Mouse (Mus musculus) limb, embryonic 14.5 days (tissue): ENCODE measurements at regions not wholly inside any gene's neighbourhood (a gene's known extent, or its start where the extent isn't known, plus 50 kb on each side); places are given as distances from the start of the nearest gene placed in this dataset.

Experiments
- ATAC-seq: fragments of 200-750 bp; cut with Nextera tagmentation; 2 replicates; pipeline ENCODE4 v1.8.0; 2017; ENCODE audit warnings: low read depth, moderate number of reproducible peaks, moderate TSS enrichment; ENCODE audit not compliant: low FRiP score
- DNase-seq: peaks from one replicate; pipeline ENCODE4 v3.0.0-alpha.2; 2015; ENCODE audit warnings: low spot score
- H3K27ac ChIP-seq: fragments of 300-500 bp; sonication (generic); replicated peaks from 2 replicates; pipeline ENCODE4 v1.5.1; 2014; ENCODE audit warnings: low read depth, mild to moderate bottlenecking, low read length, moderate library complexity, mixed read lengths
- H3K27me3 ChIP-seq: fragments of 300-500 bp; sonication (generic); 2 replicates; pipeline ENCODE4 v1.6.1; 2014; ENCODE audit warnings: low read length, mixed read lengths; ENCODE audit not compliant: control insufficient read depth, insufficient read depth
- H3K36me3 ChIP-seq: fragments of 300-500 bp; sonication (generic); 2 replicates; pipeline ENCODE4 v1.6.1; 2014; ENCODE audit warnings: mild to moderate bottlenecking, low read length, moderate library complexity, mixed read lengths; ENCODE audit not compliant: control insufficient read depth, insufficient read depth
- H3K4me1 ChIP-seq: fragments of 300-500 bp; sonication (generic); 2 replicates; pipeline ENCODE4 v1.6.1; 2014; ENCODE audit warnings: antibody characterized with exemption, low read length, mixed read lengths; ENCODE audit not compliant: control insufficient read depth, insufficient read depth
- H3K4me2 ChIP-seq: fragments of 300-500 bp; sonication (generic); replicated peaks from 2 replicates; pipeline ENCODE4 v1.6.1; 2014; ENCODE audit warnings: low read depth, mild to moderate bottlenecking, low read length, moderate library complexity; ENCODE audit not compliant: severe bottlenecking
- H3K4me3 ChIP-seq: fragments of 300-500 bp; sonication (generic); replicated peaks from 2 replicates; pipeline ENCODE4 v1.5.1; 2014; ENCODE audit warnings: low read length
- H3K9ac ChIP-seq: fragments of 300-500 bp; sonication (generic); 2 replicates; pipeline ENCODE4 v1.6.1; 2014; ENCODE audit warnings: mild to moderate bottlenecking, low read depth, low read length, moderate library complexity; ENCODE audit not compliant: severe bottlenecking
- H3K9me3 ChIP-seq: fragments of 300-500 bp; sonication (generic); 2 replicates; pipeline ENCODE4 v1.6.1; 2016; ENCODE audit warnings: low read length; ENCODE audit not compliant: control insufficient read depth
- POLR2A ChIP-seq: fragments of 200-500 bp; IDR thresholded peaks from 2 replicates; pipeline ENCODE4 v1.8.0; 2012; ENCODE audit warnings: inconsistent platforms, mild to moderate bottlenecking, moderate library complexity, borderline replicate concordance; ENCODE audit not compliant: insufficient read depth, insufficient read length; ENCODE audit errors: extremely low read depth
- WGBS: fragments of 180-500 bp; shearing (Covaris S2); extraction: QIAGEN DNeasy Blood & Tissue Kit; methylation state at CpG from one replicate; pipeline ENCODE4 v1.1.7; 2014; 5-methylcytosine and 5-hydroxymethylcytosine counted together

DNA sequence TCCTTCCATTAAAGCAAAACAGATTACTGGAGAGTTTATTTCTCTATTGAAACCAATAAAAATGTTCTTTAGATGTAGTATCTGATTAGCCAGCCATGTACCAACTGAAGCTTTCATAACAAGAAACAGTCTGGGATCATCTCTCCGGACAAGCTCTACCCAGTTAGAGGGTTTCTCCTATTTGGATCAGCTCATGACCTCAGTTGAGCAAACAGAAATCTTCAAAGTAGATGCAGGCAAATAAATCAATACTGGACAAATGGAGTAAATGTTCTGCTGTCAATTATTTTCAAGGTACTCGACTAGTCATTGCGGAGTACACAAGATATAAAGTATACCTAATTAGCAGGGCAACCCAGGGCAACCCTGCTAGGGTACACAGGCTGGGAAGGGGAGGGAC lies 67.4 kb downstream of the Avpr1a start:
- no peak for TF ChIP-seq POLR2A
- H3K4me1 ChIP-seq, result no peaks in the 10 kb centered on the region
- H3K9me3 ChIP-seq, result peaks cover 6% of the 10 kb centered on the region; the same call in 1 of the 2 replicates
- H3K36me3 ChIP-seq, result no peaks in the 10 kb centered on the region
- ATAC-seq, result no peak
- 67% methylated on average over 3 of the region's 3 CpGs for WGBS
- no peak overlapping the region for H3K4me2 ChIP-seq
- H3K27me3 ChIP-seq, result no peaks in the 10 kb centered on the region
- no peak overlapping the region for H3K9ac ChIP-seq
- H3K4me3 ChIP-seq, result no peak overlapping the region
- H3K27ac ChIP-seq, result no peak overlapping the region
- DNase-seq, result no peak

DNA sequence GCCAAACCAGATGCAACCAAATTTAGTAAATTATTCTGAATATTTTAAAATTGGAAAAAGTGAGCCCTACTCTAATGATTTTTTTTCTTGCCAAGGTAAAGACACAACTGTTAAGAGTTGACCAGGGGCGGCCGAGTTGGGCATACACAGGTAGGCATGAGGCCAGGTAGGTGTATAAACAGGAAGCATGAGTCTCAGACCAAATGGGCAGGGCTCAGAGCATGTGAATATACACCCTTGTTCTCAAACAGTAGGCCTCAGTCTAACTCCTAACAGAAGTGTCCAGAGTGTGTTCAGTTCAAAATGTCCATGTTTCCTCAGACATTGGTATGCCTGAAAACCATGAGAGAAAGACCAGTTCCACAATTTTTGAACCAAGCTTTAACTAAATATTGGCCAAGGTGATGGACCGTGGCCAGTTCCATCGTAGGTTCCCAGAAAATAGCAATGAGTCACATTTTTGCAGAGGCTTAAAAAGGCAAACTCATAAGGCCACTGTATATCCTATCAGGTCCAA lies 71.0 kb downstream of the Avpr1a start:
- ATAC-seq, result peak; percentile 30; the same call in 1 of the 2 replicates
- WGBS, result 90% methylated on average over 4 of the region's 4 CpGs
- Histone ChIP-seq H3K27me3 (no peaks in the 10 kb centered on the region), H3K4me3 (no peak overlapping the region), H3K4me1 (no peaks in the 10 kb centered on the region), H3K9me3 (no peaks in the 10 kb centered on the region), H3K9ac (no peak overlapping the region), H3K4me2 (no peak overlapping the region), H3K36me3 (no peaks in the 10 kb centered on the region), H3K27ac (no peak overlapping the region)
- no peak for TF ChIP-seq POLR2A
- DNase-seq, result peak; percentile 7

DNA sequence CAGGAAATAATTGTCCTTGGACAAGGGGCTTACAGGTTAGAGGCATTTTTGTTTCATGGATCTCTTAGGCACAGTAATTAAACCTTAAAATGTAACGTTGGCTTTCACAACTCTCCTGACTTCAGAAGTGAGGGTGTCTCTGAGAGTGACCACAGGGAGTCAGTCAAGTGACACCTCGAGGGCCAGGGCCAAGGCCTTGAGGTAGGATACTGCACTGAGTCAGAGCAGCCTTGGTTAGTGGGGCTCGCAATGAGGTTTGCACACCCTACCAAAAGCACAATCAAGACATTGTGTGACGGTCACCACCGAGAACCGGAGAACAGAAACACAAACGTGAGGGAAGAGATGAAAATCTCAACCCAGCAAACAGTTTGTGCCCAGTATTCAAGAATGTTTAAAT lies 71.7 kb downstream of the Avpr1a start:
- Histone ChIP-seq H3K4me2 (no peak overlapping the region), H3K9ac (no peak overlapping the region), H3K36me3 (no peaks in the 10 kb centered on the region), H3K27me3 (no peaks in the 10 kb centered on the region), H3K4me1 (peaks cover 3% of the 10 kb centered on the region; the same call in 1 of the 2 replicates), H3K4me3 (no peak overlapping the region), H3K27ac (peak overlapping the region; percentile 39; the same call in 1 of the 2 replicates), H3K9me3 (no peaks in the 10 kb centered on the region)
- ATAC-seq, result no peak
- DNase-seq, result no peak
- TF ChIP-seq POLR2A, result no peak
- WGBS, result 82% methylated on average over 7 of the region's 7 CpGs

DNA sequence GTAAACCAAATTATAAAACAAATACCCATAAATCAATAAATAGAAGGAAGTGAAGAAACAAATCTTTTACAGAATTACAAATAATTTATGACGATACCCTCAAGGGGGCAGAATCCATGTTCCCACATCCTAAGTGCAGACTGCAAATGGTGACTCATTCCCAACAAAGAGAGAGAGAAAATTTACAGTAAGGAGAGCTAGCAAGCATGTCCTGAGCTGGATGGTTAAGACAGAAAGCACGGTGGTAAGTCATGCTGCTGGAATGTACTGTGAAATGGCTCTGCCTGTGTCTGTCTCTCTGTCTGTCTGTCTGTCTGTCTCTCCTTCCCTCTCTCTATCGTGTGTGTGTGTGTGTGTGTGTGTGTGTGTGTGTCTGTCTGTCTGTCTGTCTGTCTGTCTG lies 74.3 kb downstream of the Avpr1a start:
- WGBS, result 76% methylated on average over 3 of the region's 3 CpGs
- no peak for TF ChIP-seq POLR2A
- H3K27ac ChIP-seq, result no peak overlapping the region
- no peaks in the 10 kb centered on the region for H3K36me3 ChIP-seq
- H3K4me2 ChIP-seq, result no peak overlapping the region
- H3K27me3 ChIP-seq, result no peaks in the 10 kb centered on the region
- no peak overlapping the region for H3K4me3 ChIP-seq
- H3K9me3 ChIP-seq, result no peaks in the 10 kb centered on the region
- no peak overlapping the region for H3K9ac ChIP-seq
- H3K4me1 ChIP-seq, result peaks cover 4% of the 10 kb centered on the region; the same call in 1 of the 2 replicates
- ATAC-seq, result no peak
- no peak for DNase-seq

DNA sequence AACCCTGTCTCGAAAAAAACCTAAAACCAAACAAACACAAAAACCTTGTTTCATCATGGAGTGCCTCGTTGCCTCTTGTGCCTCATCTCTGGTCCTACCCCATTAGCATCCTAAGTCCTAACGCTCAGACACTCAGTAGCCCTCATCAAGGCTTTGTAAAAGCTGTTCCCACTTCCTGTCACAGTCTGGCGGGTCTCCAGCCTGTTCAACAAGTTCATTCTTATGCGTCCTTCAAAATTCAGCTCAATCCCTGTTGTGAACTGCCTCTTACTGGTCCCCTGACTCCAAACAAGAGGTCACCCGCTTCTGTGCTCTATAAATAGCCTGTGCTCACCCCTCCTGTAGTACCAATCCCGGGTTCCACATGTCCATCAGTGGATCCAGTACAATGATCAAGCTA lies 77.1 kb downstream of the Avpr1a start:
- Histone ChIP-seq H3K9me3 (no peaks in the 10 kb centered on the region), H3K4me1 (peaks cover 4% of the 10 kb centered on the region; the same call in 1 of the 2 replicates), H3K9ac (no peak overlapping the region), H3K27ac (no peak overlapping the region), H3K4me2 (no peak overlapping the region), H3K36me3 (no peaks in the 10 kb centered on the region), H3K4me3 (no peak overlapping the region), H3K27me3 (no peaks in the 10 kb centered on the region)
- WGBS, result 77% methylated on average over 7 of the region's 7 CpGs
- no peak for TF ChIP-seq POLR2A
- ATAC-seq, result no peak
- DNase-seq, result no peak

DNA sequence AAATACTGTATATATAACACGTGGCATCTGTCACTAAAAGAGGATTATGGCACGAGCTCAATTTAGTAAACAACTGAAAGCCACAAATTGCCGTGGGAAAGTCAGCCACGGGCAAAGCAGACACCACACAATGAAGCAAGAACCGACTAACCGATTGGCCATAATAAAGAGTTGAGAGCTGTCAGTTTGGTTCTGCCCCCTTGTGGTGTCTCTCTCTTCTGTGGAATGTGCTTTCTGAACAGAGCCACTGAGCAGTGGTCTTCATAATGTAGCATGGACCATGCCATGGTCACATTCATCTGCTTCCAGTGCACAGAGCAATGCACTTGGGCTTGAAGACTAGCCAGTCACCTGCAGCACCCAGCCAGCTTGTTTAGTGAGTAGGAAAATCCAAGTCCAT lies 77.5 kb downstream of the Avpr1a start:
- DNase-seq (peak; percentile 28), ATAC-seq (no peak)
- no peak overlapping the region for H3K9ac ChIP-seq
- H3K27me3 ChIP-seq, result no peaks in the 10 kb centered on the region
- no peak overlapping the region for H3K4me2 ChIP-seq
- no peak overlapping the region for H3K27ac ChIP-seq
- H3K4me3 ChIP-seq, result no peak overlapping the region
- no peak for TF ChIP-seq POLR2A
- WGBS, result 82% methylated on average over 6 of the region's 6 CpGs
- no peaks in the 10 kb centered on the region for H3K36me3 ChIP-seq
- no peaks in the 10 kb centered on the region for H3K9me3 ChIP-seq
- peaks cover 4% of the 10 kb centered on the region; the same call in 1 of the 2 replicates for H3K4me1 ChIP-seq
